Comparison of ENCODE assay signal across 10 mouse cellular contexts in the genomic region with DNA sequence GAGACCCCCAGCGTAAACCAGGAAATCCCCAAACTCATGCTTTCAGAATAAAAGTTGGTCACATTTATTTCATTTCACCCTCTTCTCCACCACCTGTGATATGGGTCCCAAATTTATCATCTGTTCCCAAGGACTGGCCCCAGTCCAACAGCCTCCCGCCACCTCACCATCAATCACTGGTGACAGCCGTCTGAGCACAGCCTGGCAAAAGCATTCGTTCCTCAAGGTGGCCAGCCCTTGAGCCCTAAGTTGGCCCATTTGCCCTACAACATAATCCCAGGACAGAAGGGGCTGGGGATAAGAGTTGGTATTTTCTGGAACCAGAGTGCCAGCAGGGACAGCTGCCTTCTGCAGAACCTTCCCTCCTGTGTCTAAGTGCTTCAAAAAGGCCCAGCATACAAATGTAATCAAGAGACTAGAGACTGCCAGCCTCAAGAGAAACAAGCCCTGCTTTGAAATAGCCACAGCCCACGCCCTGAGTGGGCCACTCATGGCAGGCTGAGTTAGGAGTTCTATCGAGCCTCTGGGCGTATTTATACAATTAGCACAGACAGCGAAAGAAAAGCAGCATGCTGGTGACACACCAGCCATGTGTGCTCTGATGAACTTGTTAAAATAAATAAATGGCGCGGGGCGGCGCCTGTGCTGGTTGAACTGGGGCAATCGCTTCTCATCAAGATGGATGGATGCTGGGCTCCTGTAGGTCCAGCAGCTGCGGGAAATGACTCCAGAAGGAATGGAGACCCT.
DNase-seq lines count a peak whose midpoint lies in the region; ATAC-seq lines count a peak whose summit lies in the region.
"Had no signal": no experiment of that assay in that cellular context is flagged by ENCODE, and none has a peak within 500 bp of the region (broad histone marks: within the 10 kb centered on the region; RNA-seq: fewer than 3 reads in every experiment).

No protein-coding gene starts in this region.

- H3K4me1 ChIP-seq in limb, embryonic 11.5 days (ENCODE audit: control insufficient read depth, insufficient read depth, low read length) = 0 out of 2 replicates have a peak, but pooled peaks cover 8% of the 10 kb centered on the region
- H3K4me1 ChIP-seq in limb, embryonic 10.5 days = peaks cover 19% of the 10 kb centered on the region
- H3K4me1 ChIP-seq: liver, embryonic 13.5 days had no signal

- no peaks in the 10 kb centered on the region for H3K36me3 ChIP-seq in limb, embryonic 11.5 days (ENCODE audit: control insufficient read depth, insufficient read depth, low read length)
- H3K36me3 ChIP-seq in limb, embryonic 10.5 days = no peaks in the 10 kb centered on the region
- H3K36me3 ChIP-seq: G1E; liver, embryonic 13.5 days; midbrain, embryonic 10.5 days had no signal

- 36% methylated on average over 14 of the region's 14 CpGs for WGBS in limb, embryonic 11.5 days
- WGBS in limb, embryonic 10.5 days = 43% methylated on average over 14 of the region's 14 CpGs

- ATAC-seq in limb, embryonic 11.5 days (ENCODE audit: insufficient number of reproducible peaks, low FRiP score, low TSS enrichment, low read depth) = no peak

- DNase-seq in limb, embryonic 11.5 days (ENCODE audit: low spot score) = peak; percentile 30
- no peak for DNase-seq in limb, embryonic 10.5 days (ENCODE audit: low spot score)
- DNase-seq in embryo, embryonic 10.5 days (ENCODE audit: low spot score) = peak; percentile 48
- DNase-seq in gastrocnemius, postnatal 10 days = peak; percentile 14
- peak; percentile 37 for DNase-seq in retina, embryonic 14.5 days (ENCODE audit: low spot score)
- no peak for DNase-seq in spleen, postnatal 14 days (ENCODE audit: low spot score in 2 of 2)
- DNase-seq in testis, postnatal 14 days (ENCODE audit: low spot score) = no peak
- DNase-seq: liver, embryonic 13.5 days had no signal

- H3K9ac ChIP-seq in limb, embryonic 11.5 days (ENCODE audit: low read length) = no peak overlapping the region
- H3K9ac ChIP-seq: liver, embryonic 13.5 days had no signal

- no peaks in the 10 kb centered on the region for H3K9me3 ChIP-seq in limb, embryonic 11.5 days (ENCODE audit: control insufficient read depth, low read length)
- no peaks in the 10 kb centered on the region for H3K9me3 ChIP-seq in limb, embryonic 10.5 days (replicated peaks)
- H3K9me3 ChIP-seq: liver, embryonic 13.5 days; midbrain, embryonic 10.5 days had no signal

- no peak overlapping the region for H3K27ac ChIP-seq in limb, embryonic 11.5 days (replicated peaks; ENCODE audit: low read depth, low read length)
- no peak overlapping the region for H3K27ac ChIP-seq in limb, embryonic 10.5 days
- H3K27ac ChIP-seq: liver, embryonic 13.5 days; midbrain, embryonic 10.5 days had no signal

- peaks cover 8% of the 10 kb centered on the region for H3K27me3 ChIP-seq in limb, embryonic 11.5 days (ENCODE audit: control insufficient read depth, insufficient read depth, low read length)
- H3K27me3 ChIP-seq in limb, embryonic 10.5 days (ENCODE audit: low read depth, poor library complexity, severe bottlenecking) = peaks cover 85% of the 10 kb centered on the region
- H3K27me3 ChIP-seq: liver, embryonic 13.5 days had no signal

- H3K4me2 ChIP-seq in limb, embryonic 11.5 days (ENCODE audit: low read depth, severe bottlenecking) = no peak overlapping the region
- H3K4me2 ChIP-seq: liver, embryonic 13.5 days had no signal

- no peak overlapping the region for H3K4me3 ChIP-seq in limb, embryonic 11.5 days (ENCODE audit: low read depth, low read length)
- H3K4me3 ChIP-seq in limb, embryonic 10.5 days = no peak overlapping the region
- H3K4me3 ChIP-seq: liver, embryonic 13.5 days; midbrain, embryonic 10.5 days had no signal

Comparison
In these comparisons a context has a peak if more than half of its experiments do, and no peak if none do; other contexts are left out.
1. DNase-seq: peak in limb, embryonic 11.5 days (single experiment), embryo, embryonic 10.5 days (single experiment), gastrocnemius, postnatal 10 days (single experiment) and retina, embryonic 14.5 days (single experiment); none in limb, embryonic 10.5 days (single experiment), spleen, postnatal 14 days (0 of 2) and testis, postnatal 14 days (single experiment).